Comparison of ENCODE assay signal across 9 mouse cellular contexts in the genomic region with DNA sequence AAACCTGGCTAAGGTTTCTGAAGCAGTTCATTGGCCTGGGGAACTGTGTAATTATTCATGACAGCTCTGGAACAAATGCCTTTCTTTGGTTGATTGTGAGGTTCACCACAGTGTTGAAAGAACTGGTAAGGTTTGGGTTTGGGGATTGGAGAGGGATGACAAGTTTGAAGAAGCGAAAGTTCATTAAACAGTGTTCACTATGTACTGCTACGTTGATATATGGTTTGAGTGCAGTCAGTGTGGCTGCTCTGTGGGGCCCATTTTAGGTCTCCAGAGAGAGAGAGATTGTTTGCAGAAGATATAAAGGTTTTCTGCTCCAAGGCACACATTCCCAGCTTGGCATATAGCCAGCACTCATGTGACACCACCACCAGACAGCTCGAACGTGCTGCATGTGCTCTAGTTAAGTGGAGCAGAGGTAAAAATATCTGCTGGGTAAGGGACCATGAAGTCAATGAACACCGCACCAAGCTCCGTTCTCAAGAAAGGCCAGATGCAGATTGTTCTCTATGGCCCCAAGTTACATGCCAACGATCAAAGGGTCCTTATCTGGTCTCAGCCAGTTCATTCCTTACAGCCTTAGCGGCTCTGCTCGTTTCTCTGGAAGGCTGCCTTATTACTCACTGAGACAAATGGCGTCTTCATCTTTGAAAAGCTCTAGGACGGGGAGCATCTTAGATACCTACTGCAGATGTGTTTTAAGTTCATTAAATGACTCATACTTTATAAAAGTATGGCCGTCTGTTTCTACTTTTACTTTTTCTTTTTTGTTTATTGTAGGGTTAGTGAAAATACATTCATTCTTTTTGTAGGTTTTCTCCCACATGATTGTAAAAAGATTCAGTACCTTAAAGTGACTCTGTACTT.
DNase-seq lines count a peak whose midpoint lies in the region; ATAC-seq lines count a peak whose summit lies in the region.
"Had no signal": no experiment of that assay in that cellular context is flagged by ENCODE, and none has a peak within 500 bp of the region (broad histone marks: within the 10 kb centered on the region; RNA-seq: fewer than 3 reads in every experiment).

No protein-coding gene starts in this region.

- H3K4me3 ChIP-seq in neural tube, embryonic 13.5 days: no peak overlapping the region
- H3K4me3 ChIP-seq in liver, embryonic 13.5 days (replicated peaks): no peak overlapping the region

- H3K9me3 ChIP-seq in neural tube, embryonic 13.5 days: no peaks in the 10 kb centered on the region
- H3K9me3 ChIP-seq in liver, embryonic 13.5 days (replicated peaks): no peaks in the 10 kb centered on the region

- no peak overlapping the region for H3K27ac ChIP-seq in neural tube, embryonic 13.5 days (replicated peaks)
- no peak overlapping the region for H3K27ac ChIP-seq in liver, embryonic 13.5 days
- H3K27ac ChIP-seq: macrophage had no signal

- 53% methylated on average over 12 of the region's 12 CpGs for WGBS in neural tube, embryonic 13.5 days
- WGBS in liver, embryonic 13.5 days (ENCODE audit: insufficient replicate concordance): 41% methylated on average over 12 of the region's 12 CpGs

- 0 out of 2 replicates have a peak, but pooled peaks have one; percentile 19 for ATAC-seq in neural tube, embryonic 13.5 days (ENCODE audit: low read depth)
- ATAC-seq in liver, embryonic 13.5 days (ENCODE audit: low read depth): peak; percentile 51; the same call in 1 of the 2 replicates

- no peak overlapping the region for H3K9ac ChIP-seq in neural tube, embryonic 13.5 days
- H3K9ac ChIP-seq in liver, embryonic 13.5 days: no peak overlapping the region; the same call in 1 of the 2 replicates

- intact Hi-C loops in heart, postnatal 10 days (cut with DNase I): no loop called here

- H3K4me2 ChIP-seq in neural tube, embryonic 13.5 days: no peak overlapping the region
- peak overlapping the region; percentile 35 for H3K4me2 ChIP-seq in liver, embryonic 13.5 days

- H3K4me1 ChIP-seq in neural tube, embryonic 13.5 days (replicated peaks): peaks cover 10% of the 10 kb centered on the region
- peaks cover 20% of the 10 kb centered on the region for H3K4me1 ChIP-seq in liver, embryonic 13.5 days (replicated peaks)

- DNase-seq in adrenal gland, postnatal 25 days: peak; percentile 32
- DNase-seq in adrenal gland, postnatal 4 days (ENCODE audit: low spot score in 2 of 2): no peak
- DNase-seq in neural tube, embryonic 10.5 days (ENCODE audit: extremely low spot score, low spot score): no peak
- peak; percentile 63 to 68 for DNase-seq in heart, postnatal 10 days
- DNase-seq in liver, embryonic 13.5 days: peak; percentile 3
- no peak for DNase-seq in thymus, adult 18-20 months
- DNase-seq in ovary, postnatal 36 days (ENCODE audit: low spot score): no peak

- H3K36me3 ChIP-seq in neural tube, embryonic 13.5 days: no peaks in the 10 kb centered on the region
- H3K36me3 ChIP-seq in liver, embryonic 13.5 days: no peaks in the 10 kb centered on the region

- H3K27me3 ChIP-seq in neural tube, embryonic 13.5 days: no peaks in the 10 kb centered on the region
- H3K27me3 ChIP-seq in liver, embryonic 13.5 days: no peaks in the 10 kb centered on the region

Comparison
In these comparisons a context has a peak if more than half of its experiments do, and no peak if none do; other contexts are left out.
1. DNase-seq: peak in adrenal gland, postnatal 25 days (single experiment), heart, postnatal 10 days (2 of 2) and liver, embryonic 13.5 days (single experiment); none in adrenal gland, postnatal 4 days (0 of 2), neural tube, embryonic 10.5 days (single experiment), thymus, adult 18-20 months (0 of 2) and ovary, postnatal 36 days (single experiment).